Comparison of ENCODE assay signal across 8 mouse cellular contexts in the genomic region with DNA sequence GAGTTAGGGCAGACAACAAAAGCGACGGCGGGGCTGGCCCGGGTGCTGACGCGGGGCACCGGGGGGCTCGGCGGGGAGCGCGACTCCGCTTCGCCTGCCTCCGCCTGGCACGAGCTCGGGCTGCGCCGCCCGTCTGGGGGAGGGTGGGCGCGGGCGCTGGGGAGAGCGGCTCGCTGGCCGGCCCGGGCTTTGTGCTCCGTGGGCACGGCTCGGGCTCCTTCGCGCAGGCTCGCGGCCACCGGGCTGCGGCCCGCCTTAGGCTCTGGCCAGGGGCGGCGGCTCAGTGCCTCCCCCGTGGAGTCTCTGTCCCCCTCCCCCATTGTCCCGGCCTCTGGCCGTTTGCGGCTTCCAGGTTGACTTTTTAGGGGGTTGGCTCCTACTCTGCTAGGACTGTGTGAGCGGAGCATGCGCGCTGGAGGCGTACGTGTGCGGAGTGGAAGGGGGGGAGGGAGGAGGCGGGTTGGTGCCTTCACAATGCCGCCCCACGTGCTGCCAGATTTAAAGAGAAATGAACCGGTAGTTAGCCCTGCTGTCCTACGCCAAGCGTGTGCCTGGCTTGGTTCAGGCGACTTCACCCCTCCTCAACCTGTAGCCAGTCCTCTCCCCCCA. TPM values are rescaled to one million over a fixed set of nuclear protein-coding genes. Genes with fewer than 3 reads are reported as not detected.
DNase-seq lines count a peak whose midpoint lies in the region; ATAC-seq and TF ChIP-seq lines count a peak whose summit lies in the region.

No protein-coding gene starts in this region.

- under 1% methylated on average over 54 of the region's 55 CpGs for WGBS in heart, embryonic 12.5 days
- WGBS in kidney, postnatal 0 days = 1% methylated on average over 34 of the region's 55 CpGs
- under 1% methylated on average over 55 of the region's 55 CpGs for WGBS in liver, embryonic 11.5 days
- WGBS in stomach, embryonic 14.5 days = under 1% methylated on average over 38 of the region's 55 CpGs

- ATAC-seq in erythroid progenitor cell, adult 5-6 weeks (replicated peaks; ENCODE audit: low FRiP score, poor library complexity, severe bottlenecking) = peak; percentile 81
- peak; percentile 90 for ATAC-seq in heart, embryonic 12.5 days (ENCODE audit: insufficient number of reproducible peaks, low FRiP score)
- peak; percentile 87 for ATAC-seq in kidney, postnatal 0 days (replicated peaks; ENCODE audit: low FRiP score, low read depth)
- ATAC-seq in liver, embryonic 11.5 days (replicated peaks; ENCODE audit: low FRiP score) = peak; percentile 85
- ATAC-seq in stomach, embryonic 14.5 days (ENCODE audit: insufficient number of reproducible peaks, insufficient read depth, low FRiP score, low read depth) = peak; percentile 89

- peak overlapping the region; percentile 98 for H3K27ac ChIP-seq in heart, embryonic 12.5 days (ENCODE audit: poor library complexity, severe bottlenecking)
- peak overlapping the region; percentile 97 for H3K27ac ChIP-seq in kidney, postnatal 0 days
- peak overlapping the region; percentile 98 for H3K27ac ChIP-seq in liver, embryonic 11.5 days (ENCODE audit: low read depth, low read length)
- H3K27ac ChIP-seq in stomach, embryonic 14.5 days (ENCODE audit: low read length) = peak overlapping the region; percentile 99

- H3K27me3 ChIP-seq in heart, embryonic 12.5 days (replicated peaks) = no peaks in the 10 kb centered on the region
- H3K27me3 ChIP-seq in kidney, postnatal 0 days (ENCODE audit: insufficient read depth, low read length) = no peaks in the 10 kb centered on the region
- no peaks in the 10 kb centered on the region for H3K27me3 ChIP-seq in liver, embryonic 11.5 days (replicated peaks; ENCODE audit: control insufficient read depth, insufficient read depth, low read length)
- H3K27me3 ChIP-seq in stomach, embryonic 14.5 days (ENCODE audit: control insufficient read depth, insufficient read depth, low read length) = no peaks in the 10 kb centered on the region

- H3K36me3 ChIP-seq in heart, embryonic 12.5 days = no peaks in the 10 kb centered on the region
- H3K36me3 ChIP-seq in kidney, postnatal 0 days (ENCODE audit: insufficient read depth, low read length) = no peaks in the 10 kb centered on the region
- no peaks in the 10 kb centered on the region for H3K36me3 ChIP-seq in liver, embryonic 11.5 days (ENCODE audit: control insufficient read depth, insufficient read depth, low read length)
- no peaks in the 10 kb centered on the region for H3K36me3 ChIP-seq in stomach, embryonic 14.5 days (ENCODE audit: control insufficient read depth, insufficient read depth, low read length)

- peak overlapping the region; percentile 63 for H3K4me2 ChIP-seq in heart, embryonic 12.5 days
- peak overlapping the region; percentile 71 for H3K4me2 ChIP-seq in kidney, postnatal 0 days (ENCODE audit: low read length)
- peak overlapping the region; percentile 75 for H3K4me2 ChIP-seq in liver, embryonic 11.5 days
- peak overlapping the region; percentile 65 for H3K4me2 ChIP-seq in stomach, embryonic 14.5 days (replicated peaks; ENCODE audit: low read depth, low read length)

- H3K9me3 ChIP-seq in heart, embryonic 12.5 days (replicated peaks) = no peaks in the 10 kb centered on the region
- H3K9me3 ChIP-seq in kidney, postnatal 0 days (replicated peaks; ENCODE audit: low read length) = no peaks in the 10 kb centered on the region
- no peaks in the 10 kb centered on the region for H3K9me3 ChIP-seq in liver, embryonic 11.5 days (ENCODE audit: control insufficient read depth, low read length)
- no peaks in the 10 kb centered on the region for H3K9me3 ChIP-seq in stomach, embryonic 14.5 days (ENCODE audit: control insufficient read depth, low read depth, low read length)

- peak overlapping the region; percentile 88 for H3K4me3 ChIP-seq in heart, embryonic 12.5 days
- peak overlapping the region; percentile 98 for H3K4me3 ChIP-seq in kidney, postnatal 0 days (replicated peaks; ENCODE audit: low read depth, low read length)
- peak overlapping the region; percentile 76 for H3K4me3 ChIP-seq in liver, embryonic 11.5 days (ENCODE audit: low read depth, low read length)
- peak overlapping the region; percentile 99 for H3K4me3 ChIP-seq in stomach, embryonic 14.5 days (ENCODE audit: low read depth, low read length)

- peak overlapping the region; percentile 96 for H3K9ac ChIP-seq in heart, embryonic 12.5 days
- peak overlapping the region; percentile 95 for H3K9ac ChIP-seq in kidney, postnatal 0 days (ENCODE audit: low read depth, low read length)
- H3K9ac ChIP-seq in liver, embryonic 11.5 days (ENCODE audit: low read depth, low read length) = peak overlapping the region; percentile 87
- H3K9ac ChIP-seq in stomach, embryonic 14.5 days (replicated peaks; ENCODE audit: low read depth, low read length) = peak overlapping the region; percentile 95

- no peak for TF ChIP-seq CTCF in kidney, postnatal 0 days (IDR thresholded peaks at IDR 0.05; ENCODE audit: low read depth)

- peak; percentile 95 for DNase-seq in CD4-positive helper T cell, adult 2 months (ENCODE audit: low read depth, low spot score)
- DNase-seq in brain, embryonic 18.5 days (ENCODE audit: low read depth, low spot score) = peak; percentile 88
- DNase-seq in kidney, postnatal 0 days (ENCODE audit: low spot score) = peak; percentile 98
- peak; percentile 92 for DNase-seq in liver, embryonic 11.5 days (ENCODE audit: low spot score)
- DNase-seq in naive thymus-derived CD4-positive, alpha-beta T cell, adult 2 months (ENCODE audit: low read depth) = peak; percentile 94

- peaks cover 13% of the 10 kb centered on the region for H3K4me1 ChIP-seq in heart, embryonic 12.5 days (replicated peaks)
- 0 out of 2 replicates have a peak, but pooled peaks cover 3% of the 10 kb centered on the region for H3K4me1 ChIP-seq in kidney, postnatal 0 days (replicated peaks; ENCODE audit: insufficient read depth, low read length)
- peaks cover 7% of the 10 kb centered on the region for H3K4me1 ChIP-seq in liver, embryonic 11.5 days (replicated peaks; ENCODE audit: control insufficient read depth, insufficient read depth, low read length)
- peaks cover 11% of the 10 kb centered on the region; the same call in 1 of the 2 replicates for H3K4me1 ChIP-seq in stomach, embryonic 14.5 days (ENCODE audit: control insufficient read depth, insufficient read depth, low read length)

RNA-seq across cellular contexts. Expression of a gene that starts 1.1 kb away (rescaled TPM):
- 19.8 and 21.0 TPM in 2 replicates for total RNA-seq in erythroid progenitor cell, adult 5-6 weeks (2015; ENCODE audit: low replicate concordance)
- total RNA-seq in erythroid progenitor cell, adult 5-6 weeks (2017; ENCODE audit: low replicate concordance) = 11.3 and 16.6 TPM in 2 replicates
- 68.5 and 71.0 TPM in 2 replicates for polyA plus RNA-seq in heart, embryonic 12.5 days (2016; fragmentation: Nextera tagmentation; extraction: Ambion mirVana)
- polyA plus RNA-seq in kidney, postnatal 0 days (2015; fragmentation: Nextera tagmentation; extraction: Ambion mirVana) = 61.2 and 63.4 TPM in 2 replicates
- 61.9 and 66.2 TPM in 2 replicates for polyA plus RNA-seq in liver, embryonic 11.5 days (2014; fragmentation: Nextera tagmentation; extraction: Ambion mirVana)
- 70.1 and 72.5 TPM in 2 replicates for polyA plus RNA-seq in stomach, embryonic 14.5 days (2014; fragmentation: Nextera tagmentation; extraction: Ambion mirVana)

RNA-seq across cellular contexts. Expression of a gene that starts 57.9 kb away (rescaled TPM):
- total RNA-seq in erythroid progenitor cell, adult 5-6 weeks (2015; ENCODE audit: low replicate concordance) = 1.4 and 6.7 TPM in 2 replicates
- 0.39 and 0.76 TPM in 2 replicates for total RNA-seq in erythroid progenitor cell, adult 5-6 weeks (2017; ENCODE audit: low replicate concordance)
- polyA plus RNA-seq in heart, embryonic 12.5 days (2016; fragmentation: Nextera tagmentation; extraction: Ambion mirVana) = 0.10 and 0.19 TPM in 2 replicates
- polyA plus RNA-seq in kidney, postnatal 0 days (2015; fragmentation: Nextera tagmentation; extraction: Ambion mirVana) = 0.99 and 1.1 TPM in 2 replicates
- 1.9 and 2.0 TPM in 2 replicates for polyA plus RNA-seq in liver, embryonic 11.5 days (2014; fragmentation: Nextera tagmentation; extraction: Ambion mirVana)
- polyA plus RNA-seq in stomach, embryonic 14.5 days (2014; fragmentation: Nextera tagmentation; extraction: Ambion mirVana) = 0.32 TPM in 1 of 2 replicates, not detected in the other

Comparison
In these comparisons a context has a peak if more than half of its experiments do, and no peak if none do; other contexts are left out.
1. Peak in every context shown above with its lines: DNase-seq, ATAC-seq, H3K4me3 ChIP-seq and H3K27ac ChIP-seq.